Mouse (Mus musculus) heart, embryonic 15.5 days (tissue): Measurements from ENCODE around the gene Polr2l. TPM values are rescaled to one million over a fixed set of nuclear protein-coding genes. Genes with fewer than 3 reads are reported as not detected.
A peak's percentile ranks its signal among the peaks of the same experiment; 100 is the strongest.

Source experiments
- ATAC-seq: fragments of 200-750 bp; cut with Nextera tagmentation; replicated peaks from 2 replicates; pipeline ENCODE4 v1.8.0; 2017; ENCODE audit warnings: low read depth, moderate TSS enrichment; ENCODE audit not compliant: insufficient number of reproducible peaks, insufficient read depth, low FRiP score
- H3K27ac ChIP-seq: fragments of 300-500 bp; sonication (generic); 2 replicates; pipeline ENCODE4 v1.5.1; 2015; ENCODE audit warnings: mild to moderate bottlenecking, inconsistent platforms
- H3K27me3 ChIP-seq: fragments of 300-500 bp; sonication (generic); 2 replicates; pipeline ENCODE4 v1.6.1; 2015; ENCODE audit warnings: inconsistent platforms
- H3K36me3 ChIP-seq: fragments of 300-500 bp; sonication (generic); 2 replicates; pipeline ENCODE4 v1.6.1; 2015; ENCODE audit warnings: mild to moderate bottlenecking, inconsistent platforms
- H3K4me1 ChIP-seq: fragments of 300-500 bp; sonication (generic); replicated peaks from 2 replicates; pipeline ENCODE4 v1.6.1; 2015; ENCODE audit warnings: inconsistent platforms
- H3K4me2 ChIP-seq: fragments of 300-500 bp; sonication (generic); 2 replicates; pipeline ENCODE4 v1.6.1; 2015; ENCODE audit warnings: inconsistent platforms, mild to moderate bottlenecking, moderate library complexity
- H3K4me3 ChIP-seq: fragments of 300-500 bp; sonication (generic); 2 replicates; pipeline ENCODE4 v1.5.1; 2015; ENCODE audit warnings: mild to moderate bottlenecking, inconsistent platforms
- H3K9ac ChIP-seq: fragments of 300-500 bp; sonication (generic); 2 replicates; pipeline ENCODE4 v1.6.1; 2015; ENCODE audit warnings: mild to moderate bottlenecking, inconsistent platforms
- H3K9me3 ChIP-seq: fragments of 300-500 bp; sonication (generic); replicated peaks from 2 replicates; pipeline ENCODE4 v1.6.1; 2016; ENCODE audit warnings: inconsistent platforms
- WGBS: fragments of 180-500 bp; shearing (Covaris S2); methylation state at CpG from one replicate; pipeline ENCODE4 v1.1.7; 2015; ENCODE audit warnings: mixed read lengths; 5-methylcytosine and 5-hydroxymethylcytosine counted together
- polyA plus RNA-seq: library from polyadenylated mRNA; unstranded; fragments of >200 nt; fragmentation: Nextera tagmentation; extraction: Ambion mirVana; gene quantifications from 2 replicates; pipeline ENCODE4 v1.2.1, GENCODE M21; 2015

Polr2l gene
- polyA plus RNA-seq, 1 experiment from 2014 or later, result 59.5 TPM

DNA sequence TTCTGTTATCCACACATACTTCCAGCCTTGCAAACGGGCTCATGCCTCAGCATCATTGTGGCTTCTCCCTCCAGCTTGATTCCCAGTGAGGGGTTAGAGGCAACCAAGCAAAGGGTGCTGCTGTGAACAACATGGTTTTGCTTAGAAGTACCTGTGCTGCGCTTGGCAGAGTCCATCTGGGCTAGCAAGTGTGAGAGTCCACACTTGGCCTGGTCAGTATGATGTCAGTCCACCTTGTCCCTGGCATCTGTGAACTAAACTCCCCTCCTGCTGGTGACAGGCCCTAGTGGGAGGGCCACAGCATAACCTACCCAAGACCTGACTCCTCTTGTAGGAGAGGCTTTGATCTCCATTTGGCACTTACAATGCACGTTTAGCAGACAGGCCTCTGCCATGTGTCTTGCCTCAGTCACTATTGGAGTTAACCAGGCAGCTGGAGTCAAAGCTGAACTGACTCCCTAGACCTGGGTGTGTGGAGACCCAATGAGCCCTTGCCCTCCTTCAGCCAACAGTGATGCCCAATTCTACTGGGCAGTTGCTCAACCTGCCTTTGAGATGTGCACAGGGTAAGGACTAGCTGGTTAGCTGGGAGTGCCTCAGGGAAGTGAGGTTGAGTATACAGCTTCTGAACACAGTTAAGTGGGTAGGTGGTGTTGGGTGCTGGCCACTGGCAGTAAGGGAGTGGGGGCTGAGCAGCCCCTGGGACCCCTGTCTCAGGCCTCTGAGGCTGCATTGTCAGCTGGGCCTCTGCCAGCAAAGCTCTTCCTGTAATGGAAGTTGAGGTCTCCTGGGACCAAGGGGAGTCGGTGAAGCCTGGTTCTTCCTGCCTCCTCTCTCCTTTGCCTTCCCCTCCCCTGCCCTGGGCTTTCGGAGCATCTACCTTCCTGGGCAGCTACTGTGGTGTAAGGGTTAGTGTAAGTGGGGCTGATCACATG lies 9.5 kb upstream of the Polr2l start:
- no peak overlapping the region for H3K9ac ChIP-seq
- H3K9me3 ChIP-seq, result no peaks in the 10 kb centered on the region
- no peaks in the 10 kb centered on the region for H3K36me3 ChIP-seq
- no peak overlapping the region for H3K4me2 ChIP-seq
- peaks cover 37% of the 10 kb centered on the region for H3K4me1 ChIP-seq
- WGBS, result 54% methylated on average over 5 of the region's 5 CpGs
- H3K4me3 ChIP-seq, result no peak overlapping the region
- no peaks in the 10 kb centered on the region for H3K27me3 ChIP-seq
- H3K27ac ChIP-seq, result no peak overlapping the region
- ATAC-seq, result no peak

GRCm38 (mm10) chr7:141483114-141483653 lies 8.3 kb upstream of the Polr2l start:
- Histone ChIP-seq H3K4me3 (no peak overlapping the region), H3K27me3 (no peaks in the 10 kb centered on the region), H3K4me1 (peaks cover 41% of the 10 kb centered on the region), H3K9me3 (no peaks in the 10 kb centered on the region), H3K4me2 (no peak overlapping the region), H3K36me3 (no peaks in the 10 kb centered on the region), H3K9ac (no peak overlapping the region), H3K27ac (no peak overlapping the region)
- 72% methylated on average over 6 of the region's 6 CpGs for WGBS
- ATAC-seq, result no peak

- peak overlapping the region; percentile 100 for H3K4me2 ChIP-seq
- no peaks in the 10 kb centered on the region for H3K9me3 ChIP-seq
- no peak for ATAC-seq
- H3K36me3 ChIP-seq, result no peaks in the 10 kb centered on the region
- no peak overlapping the region for H3K27ac ChIP-seq
- H3K27me3 ChIP-seq, result no peaks in the 10 kb centered on the region
- peaks cover 47% of the 10 kb centered on the region for H3K4me1 ChIP-seq
- peak overlapping the region; percentile 60; the same call in 1 of the 2 replicates for H3K9ac ChIP-seq
- H3K4me3 ChIP-seq, result peak overlapping the region; percentile 66
- WGBS, result 16% methylated on average over 11 of the region's 11 CpGs
These were observed 7.6 kb upstream of the Polr2l start for GRCm38 (mm10) chr7:141482531-141483024.

GRCm38 (mm10) chr7:141481498-141482401 lies 6.8 kb upstream of the Polr2l start:
- no peaks in the 10 kb centered on the region for H3K27me3 ChIP-seq
- no peaks in the 10 kb centered on the region for H3K9me3 ChIP-seq
- peaks cover 56% of the 10 kb centered on the region for H3K4me1 ChIP-seq
- peak overlapping the region; percentile 60 for H3K9ac ChIP-seq
- peak overlapping the region; percentile 100 for H3K4me2 ChIP-seq
- H3K27ac ChIP-seq, result no peak overlapping the region
- 1% methylated on average over 81 of the region's 81 CpGs for WGBS
- H3K4me3 ChIP-seq, result peak overlapping the region; percentile 66
- H3K36me3 ChIP-seq, result no peaks in the 10 kb centered on the region
- ATAC-seq, result no peak

- Histone ChIP-seq H3K27ac (no peak overlapping the region), H3K4me2 (peak overlapping the region; percentile 100), H3K9me3 (no peaks in the 10 kb centered on the region), H3K4me3 (peak overlapping the region; percentile 66), H3K4me1 (peaks cover 63% of the 10 kb centered on the region), H3K9ac (no peak overlapping the region), H3K36me3 (no peaks in the 10 kb centered on the region), H3K27me3 (no peaks in the 10 kb centered on the region)
- 0 out of 2 replicates have a peak, but pooled peaks have one; percentile 15 for ATAC-seq
- WGBS, result 12% methylated on average over 10 of the region's 10 CpGs
These were observed 6.0 kb upstream of the Polr2l start for GRCm38 (mm10) chr7:141480842-141481497.

- Histone ChIP-seq H3K9ac (peak overlapping the region; percentile 11; the same call in 1 of the 2 replicates), H3K27me3 (no peaks in the 10 kb centered on the region), H3K9me3 (no peaks in the 10 kb centered on the region), H3K36me3 (no peaks in the 10 kb centered on the region), H3K4me2 (peak overlapping the region; percentile 98), H3K4me3 (no peak overlapping the region), H3K27ac (peak overlapping the region; percentile 99), H3K4me1 (peaks cover 74% of the 10 kb centered on the region)
- 48% methylated on average over 5 of the region's 5 CpGs for WGBS
- ATAC-seq, result no peak
These were observed 3.4 kb upstream of the Polr2l start for GRCm38 (mm10) chr7:141478270-141478748.

DNA sequence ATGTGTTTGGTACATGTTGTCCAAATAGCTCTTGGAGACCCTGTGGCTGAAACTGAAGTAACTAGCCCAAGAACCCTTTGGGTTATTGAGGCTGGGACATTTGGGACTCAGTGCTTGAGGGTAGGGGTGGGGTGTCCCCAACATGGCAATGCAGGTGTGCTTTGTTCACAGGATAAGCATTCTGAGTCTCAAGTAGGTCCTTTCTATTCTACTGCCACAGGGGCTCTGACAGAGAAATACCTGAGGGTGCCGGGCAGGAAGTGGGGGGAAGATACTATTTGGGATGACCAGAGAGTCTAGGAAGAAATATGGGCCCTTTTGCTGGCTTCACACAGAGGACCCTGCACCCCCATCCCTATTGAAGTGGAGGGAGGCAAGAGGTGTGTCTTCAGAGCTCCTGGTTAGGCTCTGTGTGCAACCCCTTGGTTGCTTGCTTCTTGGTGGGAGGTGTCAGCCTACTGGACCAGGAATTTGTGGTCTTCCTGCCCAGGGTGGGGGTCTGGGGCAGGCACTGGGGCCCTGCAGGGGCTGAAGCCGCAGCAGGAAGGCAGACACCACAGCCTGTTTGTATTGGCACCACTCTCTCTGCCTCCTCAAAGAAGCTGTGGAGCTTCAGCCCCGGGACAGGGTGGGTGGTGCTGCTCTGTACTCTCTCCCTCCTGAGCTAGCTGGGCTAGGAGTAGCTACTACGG lies 2.8 kb upstream of the Polr2l start:
- Histone ChIP-seq H3K27ac (peak overlapping the region; percentile 99), H3K4me2 (peak overlapping the region; percentile 98), H3K4me3 (peak overlapping the region; percentile 95; the same call in 1 of the 2 replicates), H3K4me1 (peaks cover 72% of the 10 kb centered on the region), H3K9me3 (no peaks in the 10 kb centered on the region), H3K27me3 (no peaks in the 10 kb centered on the region), H3K9ac (peak overlapping the region; percentile 11; the same call in 1 of the 2 replicates), H3K36me3 (peaks cover 2% of the 10 kb centered on the region)
- no peak for ATAC-seq
- 32% methylated on average over 4 of the region's 4 CpGs for WGBS

- H3K4me2 ChIP-seq, result peak overlapping the region; percentile 98
- WGBS, result 9% methylated on average over 7 of the region's 7 CpGs
- ATAC-seq, result no peak
- peak overlapping the region; percentile 99 for H3K27ac ChIP-seq
- H3K9me3 ChIP-seq, result no peaks in the 10 kb centered on the region
- H3K4me1 ChIP-seq, result peaks cover 66% of the 10 kb centered on the region
- no peaks in the 10 kb centered on the region for H3K27me3 ChIP-seq
- H3K4me3 ChIP-seq, result peak overlapping the region; percentile 95
- peaks cover 10% of the 10 kb centered on the region for H3K36me3 ChIP-seq
- peak overlapping the region; percentile 43 for H3K9ac ChIP-seq
These were observed 2.0 kb upstream of the Polr2l start for GRCm38 (mm10) chr7:141476981-141477370.

DNA sequence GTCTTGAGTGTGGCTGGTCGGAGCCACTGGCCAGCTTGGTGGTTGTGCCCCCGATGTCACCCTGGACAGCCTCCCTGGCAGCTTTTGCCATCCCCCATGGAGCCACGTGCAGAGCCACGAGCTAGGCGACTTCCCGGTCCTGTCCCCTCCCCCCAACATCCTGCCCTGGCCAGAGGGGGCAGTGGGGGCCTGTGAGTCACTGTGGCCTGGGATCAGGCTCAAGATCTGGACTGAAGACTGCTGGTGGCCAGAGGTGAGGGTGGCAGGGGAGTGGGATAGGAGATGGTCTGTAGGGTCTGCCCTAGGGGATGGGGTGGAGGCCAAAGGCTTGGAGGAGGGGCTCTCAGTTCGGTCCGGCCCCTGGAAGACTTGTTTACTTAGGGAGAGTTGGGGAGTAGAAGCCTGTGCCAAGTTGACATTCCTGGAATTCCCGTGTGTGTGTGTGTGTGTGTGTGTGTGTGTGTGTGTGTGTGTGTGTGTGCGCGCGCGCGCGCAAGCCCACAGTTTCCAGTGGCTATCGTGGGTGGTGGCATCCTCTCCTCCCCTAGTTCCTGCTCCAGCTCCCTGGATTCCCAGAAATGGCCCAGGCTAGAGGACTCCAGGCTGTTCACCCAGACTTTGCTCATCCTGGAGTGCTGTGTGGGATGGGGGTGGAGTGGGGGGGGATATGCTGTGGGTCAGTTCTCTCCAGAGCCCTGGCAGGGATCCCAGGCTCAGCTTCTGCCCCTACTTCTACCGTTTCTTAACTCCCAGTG lies 1.5 kb upstream of the Polr2l start:
- Histone ChIP-seq H3K9me3 (no peaks in the 10 kb centered on the region), H3K27ac (peak overlapping the region; percentile 99), H3K4me1 (peaks cover 60% of the 10 kb centered on the region), H3K4me2 (peak overlapping the region; percentile 98), H3K9ac (peak overlapping the region; percentile 75), H3K27me3 (no peaks in the 10 kb centered on the region), H3K36me3 (peaks cover 12% of the 10 kb centered on the region), H3K4me3 (peak overlapping the region; percentile 95)
- ATAC-seq, result peak; percentile 65
- WGBS, result under 1% methylated on average over 11 of the region's 17 CpGs
